Mouse (Mus musculus) MEL (cell line): Measurements from ENCODE around the gene Nfx1.

Experiments
- CHD2 ChIP-seq: IDR thresholded peaks from 2 replicates; pipeline ENCODE4 v1.6.1; 2011; ENCODE audit warnings: low read length, improper control_type of control experiment
- CTCF ChIP-seq, 3 experiments: IDR thresholded peaks in 2 of 3; conservative IDR thresholded peaks in 1 of 3; 2 replicates each; pipeline ENCODE4 v1.5.1; 2011 to 2012; ENCODE audit warnings: low read length in 3 of 3, low read depth in 2 of 3, mild to moderate bottlenecking in 2 of 3, improper control_type of control experiment in 1 of 3, inconsistent platforms in 1 of 3, mixed read lengths in 1 of 3, moderate library complexity in 1 of 3; ENCODE audit not compliant: control insufficient read depth in 1 of 3, insufficient read depth in 1 of 3, poor library complexity in 1 of 3, severe bottlenecking in 1 of 3
- MAFK ChIP-seq: IDR thresholded peaks from 2 replicates; pipeline ENCODE4 v1.6.1; 2011; ENCODE audit warnings: low read depth, mild to moderate bottlenecking, low read length, improper control_type of control experiment, borderline replicate concordance
- MAX ChIP-seq: IDR thresholded peaks from 2 replicates; pipeline ENCODE4 v1.6.1; 2011; ENCODE audit warnings: low read length, improper control_type of control experiment
- MXI1 ChIP-seq: IDR thresholded peaks from 2 replicates; pipeline ENCODE4 v1.6.1; 2011; ENCODE audit warnings: mild to moderate bottlenecking, low read depth, low read length, improper control_type of control experiment
- POLR2A ChIP-seq, 2 experiments: IDR thresholded peaks; 2 replicates each; pipeline ENCODE4 v1.6.1; 2011 to 2012; ENCODE audit warnings: low read length in 2 of 2, mild to moderate bottlenecking in 2 of 2, control low read depth in 1 of 2, improper control_type of control experiment in 1 of 2, low read depth in 1 of 2, moderate library complexity in 1 of 2; ENCODE audit not compliant: control insufficient read depth in 1 of 2, insufficient read depth in 1 of 2, poor library complexity in 1 of 2
- POLR2AphosphoS5 ChIP-seq: IDR thresholded peaks from 2 replicates; pipeline ENCODE4 v1.6.1; 2012; ENCODE audit warnings: low read depth, borderline replicate concordance, mild to moderate bottlenecking, inconsistent platforms, low read length, moderate library complexity, mixed read lengths
- RCOR1 ChIP-seq: IDR thresholded peaks from 2 replicates; pipeline ENCODE4 v1.6.1; 2012; ENCODE audit warnings: low read depth, mild to moderate bottlenecking, inconsistent platforms, low read length, improper control_type of control experiment
- SIN3A ChIP-seq: IDR thresholded peaks from 2 replicates; pipeline ENCODE4 v1.6.1; 2012; ENCODE audit warnings: low read length, improper control_type of control experiment, inconsistent platforms
- UBTF ChIP-seq: IDR thresholded peaks from 2 replicates; pipeline ENCODE4 v1.6.1; 2012; ENCODE audit warnings: low read depth, mild to moderate bottlenecking, inconsistent platforms, low read length, improper control_type of control experiment, moderate library complexity, borderline replicate concordance; ENCODE audit not compliant: insufficient read depth
- USF2 ChIP-seq, 2 experiments: IDR thresholded peaks; 2 replicates each; pipeline ENCODE4 v1.6.1; 2011 to 2012; ENCODE audit warnings: improper control_type of control experiment in 2 of 2, low read length in 2 of 2, borderline replicate concordance in 1 of 2, inconsistent platforms in 1 of 2, low read depth in 1 of 2, mild to moderate bottlenecking in 1 of 2; ENCODE audit not compliant: insufficient read depth in 1 of 2
- ZC3H11A ChIP-seq: IDR thresholded peaks from 2 replicates; pipeline ENCODE4 v1.6.1; 2012; ENCODE audit warnings: low read depth, mild to moderate bottlenecking, inconsistent platforms, low read length, improper control_type of control experiment
- ZNF384 ChIP-seq: IDR thresholded peaks from 2 replicates; pipeline ENCODE4 v1.6.1; 2012; ENCODE audit warnings: low read depth, mild to moderate bottlenecking, inconsistent platforms, low read length, improper control_type of control experiment

GRCm38 (mm10) chr4:40970592-40970841, 189 bp upstream of the Nfx1 start:
- TF ChIP-seq MAFK (no peak), CTCF (IDR thresholded peaks at IDR 0.05 in 2 of 3, conservative IDR thresholded peaks at IDR 0.05 in 1 of 3; ENCODE audit: control insufficient read depth in 1 of 3, insufficient read depth in 1 of 3, low read depth in 2 of 3, low read length in 3 of 3, poor library complexity in 1 of 3, severe bottlenecking in 1 of 3) (no peak), UBTF (no peak), ZC3H11A (no peak), USF2 (IDR thresholded peaks at IDR 0.05; ENCODE audit: borderline replicate concordance in 1 of 2, insufficient read depth in 1 of 2, low read depth in 1 of 2, low read length in 2 of 2) (no peak), SIN3A (no peak), CHD2 (no peak), ZNF384 (no peak), MXI1 (no peak), MAX (no peak), POLR2A (IDR thresholded peaks at IDR 0.05; ENCODE audit: control insufficient read depth in 1 of 2, insufficient read depth in 1 of 2, low read depth in 1 of 2, low read length in 2 of 2, poor library complexity in 1 of 2) (0 out of 4 replicates have a peak, but pooled peaks of 1 of the 2 experiments have one; percentile 72), POLR2AphosphoS5 (no peak), RCOR1 (no peak)
